Mouse (Mus musculus) thymus, postnatal 25 days (tissue): ENCODE data around the gene Gm10722.
A peak's percentile ranks its signal among the peaks of the same experiment; 100 is the strongest.
"Not testable (repeated sequence)": the region's sequence is repeated elsewhere in the genome, so short reads cannot be mapped to it uniquely, and the experiment has no call there.

ENCODE experiments used
- DNase-seq: peaks from one replicate; pipeline ENCODE4 v3.0.0; 2022

The Gm10722 gene

DNA sequence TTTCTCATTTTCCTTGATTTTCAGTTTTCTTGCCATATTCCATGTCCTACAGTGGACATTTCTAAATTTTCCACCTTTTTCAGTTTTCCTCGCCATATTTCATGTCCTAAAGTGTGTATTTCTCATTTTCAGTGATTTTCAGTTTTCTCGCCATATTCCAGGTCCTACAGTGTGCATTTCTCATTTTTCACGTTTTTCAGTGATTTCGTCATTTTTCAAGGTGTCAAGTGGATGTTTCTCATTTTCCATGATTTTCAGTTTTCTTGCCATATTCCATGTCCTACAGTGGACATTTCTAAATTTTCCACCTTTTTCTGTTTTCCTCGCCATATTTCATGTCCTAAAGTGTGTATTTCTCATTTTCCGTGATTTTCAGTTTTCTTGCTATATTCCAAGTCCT lies 24.9 kb downstream of the Gm10722 start:
- DNase-seq = peak; percentile 64

DNA sequence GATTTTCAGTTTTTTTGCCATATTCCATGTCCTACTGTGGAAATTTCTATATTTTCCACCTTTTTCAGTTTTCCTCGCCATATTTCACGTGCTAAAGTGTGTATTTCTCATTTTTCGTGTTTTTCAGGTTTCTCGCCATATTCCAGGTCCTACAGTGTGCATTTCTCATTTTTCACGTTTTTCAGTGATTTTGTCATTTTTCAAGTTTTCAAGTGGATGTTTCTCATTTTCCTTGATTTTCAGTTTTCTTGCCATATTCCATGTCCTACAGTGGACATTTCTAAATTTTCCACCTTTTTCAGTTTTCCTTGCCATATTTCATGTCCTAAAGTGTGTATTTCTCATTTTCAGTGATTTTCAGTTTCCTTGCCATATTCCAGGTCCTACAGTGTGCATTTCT lies 25.4 kb downstream of the Gm10722 start:
- DNase-seq = not testable (repeated sequence)

DNA sequence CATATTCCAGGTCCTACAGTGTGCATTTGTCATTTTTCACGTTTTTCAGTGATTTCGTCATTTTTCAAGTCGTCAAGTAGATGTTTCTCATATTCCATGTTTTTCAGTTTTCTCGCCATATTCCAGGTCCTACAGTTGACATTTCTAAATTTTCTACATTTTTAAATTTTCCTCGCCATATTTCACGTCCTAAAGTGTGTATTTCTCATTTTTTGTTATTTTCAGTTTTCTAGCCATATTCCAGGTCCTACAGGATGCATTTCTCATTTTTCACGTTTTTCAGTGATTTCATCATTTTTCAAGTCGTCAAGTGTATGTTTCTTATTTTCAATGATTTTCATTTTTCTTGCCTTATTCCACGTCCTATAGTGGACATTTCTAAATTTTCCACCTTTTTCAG lies 26.0 kb downstream of the Gm10722 start:
- DNase-seq = not testable (repeated sequence)

DNA sequence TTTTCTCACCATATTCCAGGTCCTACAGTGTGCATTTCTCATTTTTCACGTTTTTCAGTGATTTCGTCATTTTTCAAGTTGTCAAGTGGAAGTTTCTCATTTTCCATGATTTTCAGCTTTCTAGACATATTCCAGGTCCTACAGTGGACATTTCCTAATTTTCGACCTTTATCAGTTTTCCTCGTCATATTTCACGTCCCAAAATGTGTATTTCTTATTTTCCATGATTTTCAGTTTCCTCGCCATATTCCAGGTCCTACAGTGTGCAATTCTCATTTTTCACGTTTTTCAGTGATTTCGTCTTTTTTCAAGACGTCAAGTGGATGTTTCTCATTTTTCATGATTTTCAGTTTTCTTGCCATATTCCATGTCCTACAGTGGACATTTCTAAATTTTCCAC lies 26.5 kb downstream of the Gm10722 start:
- DNase-seq = not testable (repeated sequence)

DNA sequence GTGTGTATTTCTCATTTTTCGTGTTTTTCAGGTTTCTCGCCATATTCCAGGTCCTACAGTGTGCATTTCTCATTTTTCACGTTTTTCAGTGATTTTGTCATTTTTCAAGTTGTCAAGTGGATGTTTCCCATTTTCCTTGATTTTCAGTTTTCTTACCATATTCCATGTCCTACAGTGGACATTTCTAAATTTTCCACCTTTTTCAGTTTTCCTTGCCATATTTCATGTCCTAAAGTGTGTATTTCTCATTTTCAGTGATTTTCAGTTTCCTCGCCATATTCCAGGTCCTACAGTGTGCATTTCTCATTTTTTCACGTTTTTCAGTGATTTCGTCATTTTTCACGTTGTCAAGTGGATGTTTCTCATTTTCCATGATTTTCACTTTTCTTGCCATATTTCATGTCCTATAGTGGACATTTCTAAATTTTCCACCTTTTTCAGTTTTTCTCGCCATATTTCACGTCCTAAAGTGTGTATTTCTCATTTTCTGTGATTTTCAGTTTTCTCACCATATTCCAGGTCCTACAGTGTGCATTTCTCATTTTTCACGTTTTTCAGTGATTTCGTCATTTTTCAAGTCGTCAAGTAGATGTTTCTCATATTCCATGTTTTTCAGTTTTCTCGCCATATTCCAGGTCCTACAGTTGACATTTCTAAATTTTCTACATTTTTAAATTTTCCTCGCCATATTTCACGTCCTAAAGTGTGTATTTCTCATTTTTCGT lies 28.7 kb downstream of the Gm10722 start:
- peak; percentile 16 for DNase-seq

DNA sequence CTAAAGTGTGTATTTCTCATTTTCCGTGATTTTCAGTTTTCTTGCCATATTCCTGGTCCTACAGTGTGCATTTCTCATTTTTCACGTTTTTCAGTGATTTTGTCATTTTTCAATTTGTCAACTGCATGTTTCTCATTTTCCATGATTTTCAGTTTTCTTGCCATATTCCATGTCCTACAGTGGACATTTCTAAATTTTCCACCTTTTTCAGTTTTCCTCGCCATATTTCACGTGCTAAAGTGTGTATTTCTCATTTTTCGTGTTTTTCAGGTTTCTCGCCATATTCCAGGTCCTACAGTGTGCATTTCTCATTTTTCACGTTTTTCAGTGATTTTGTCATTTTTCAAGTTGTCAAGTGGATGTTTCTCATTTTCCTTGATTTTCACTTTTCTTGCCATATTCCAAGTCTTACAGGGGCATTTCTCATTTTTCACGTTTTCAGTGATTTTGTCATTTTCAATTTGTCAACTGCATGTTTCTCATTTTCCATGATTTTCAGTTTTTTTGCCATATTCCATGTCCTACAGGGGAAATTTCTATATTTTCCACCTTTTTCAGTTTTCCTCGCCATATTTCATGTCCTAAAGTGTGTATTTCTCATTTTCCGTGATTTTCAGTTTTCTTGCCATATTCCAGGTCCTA lies 30.1 kb downstream of the Gm10722 start:
- not testable (repeated sequence) for DNase-seq

DNA sequence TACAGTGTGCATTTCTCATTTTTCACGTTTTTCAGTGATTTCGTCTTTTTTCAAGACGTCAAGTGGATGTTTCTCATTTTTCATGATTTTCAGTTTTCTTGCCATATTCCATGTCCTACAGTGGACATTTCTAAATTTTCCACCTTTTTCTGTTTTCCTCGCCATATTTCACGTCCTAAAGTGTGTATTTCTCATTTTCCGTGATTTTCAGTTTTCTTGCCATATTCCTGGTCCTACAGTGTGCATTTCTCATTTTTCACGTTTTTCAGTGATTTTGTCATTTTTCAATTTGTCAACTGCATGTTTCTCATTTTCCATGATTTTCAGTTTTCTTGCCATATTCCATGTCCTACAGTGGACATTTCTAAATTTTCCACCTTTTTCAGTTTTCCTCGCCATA lies 33.6 kb downstream of the Gm10722 start, which contains the start of gene Gm17535:
Gene Gm17535 (plus strand): TSS at position 301 of the 400 bp plus-strand sequence.
- DNase-seq = not testable (repeated sequence)

DNA sequence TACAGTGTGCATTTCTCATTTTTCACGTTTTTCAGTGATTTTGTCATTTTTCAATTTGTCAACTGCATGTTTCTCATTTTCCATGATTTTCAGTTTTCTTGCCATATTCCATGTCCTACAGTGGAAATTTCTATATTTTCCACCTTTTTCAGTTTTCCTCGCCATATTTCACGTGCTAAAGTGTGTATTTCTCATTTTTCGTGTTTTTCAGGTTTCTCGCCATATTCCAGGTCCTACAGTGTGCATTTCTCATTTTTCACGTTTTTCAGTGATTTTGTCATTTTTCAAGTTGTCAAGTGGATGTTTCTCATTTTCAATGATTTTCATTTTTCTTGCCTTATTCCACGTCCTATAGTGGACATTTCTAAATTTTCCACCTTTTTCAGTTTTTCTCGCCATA lies 35.9 kb downstream of the Gm10722 start, which contains the start of gene Gm10715:
Gene Gm10715 (plus strand): TSS at position 301 of the 400 bp plus-strand sequence.
- DNase-seq = not testable (repeated sequence)

DNA sequence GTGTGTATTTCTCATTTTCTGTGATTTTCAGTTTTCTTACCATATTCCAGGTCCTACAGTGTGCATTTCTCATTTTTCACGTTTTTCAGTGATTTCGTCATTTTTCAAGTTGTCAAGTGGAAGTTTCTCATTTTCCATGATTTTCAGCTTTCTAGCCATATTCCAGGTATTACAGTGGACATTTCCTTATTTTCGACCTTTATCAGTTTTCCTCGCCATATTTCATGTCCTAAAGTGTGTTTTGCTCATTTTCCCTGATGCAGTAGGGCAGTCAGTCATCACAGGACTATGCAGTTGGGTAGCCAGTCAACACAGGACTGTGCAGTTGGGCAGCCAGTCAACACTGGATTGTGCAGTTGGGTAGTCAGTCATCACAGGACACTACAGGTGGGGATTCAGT lies 37.4 kb downstream of the Gm10722 start:
- DNase-seq = not testable (repeated sequence)
